Mouse (Mus musculus): ENCODE results near the gene Adk.
A peak's percentile ranks its signal among the peaks of the same experiment; 100 is the strongest.

Adk gene

GRCm38 (mm10) chr14:21052112-21052780 is at the start of gene Adk, which contains the start of gene Ap3m1:
Adk (plus strand) TSS chr14:21052574.
Ap3m1 (minus strand) TSS chr14:21052508.
- DNase-seq, result peak; percentile 89 to 91

- no peak for DNase-seq
Measured at GRCm38 (mm10) chr14:21013800-21014334, 38.5 kb upstream of the Adk start.

- DNase-seq, result no peak
Measured at GRCm38 (mm10) chr14:21017871-21018270, 34.5 kb upstream of the Adk start.

GRCm38 (mm10) chr14:21018977-21019376 is 33.4 kb upstream of the Adk start:
- no peak for DNase-seq

GRCm38 (mm10) chr14:21020435-21020834 is 31.9 kb upstream of the Adk start:
- DNase-seq, result no peak

- DNase-seq, result no peak
Measured at GRCm38 (mm10) chr14:21027542-21027941, 24.8 kb upstream of the Adk start.

- DNase-seq, result no peak
Measured at GRCm38 (mm10) chr14:21029025-21029659, 23.2 kb upstream of the Adk start.

GRCm38 (mm10) chr14:21031783-21032511 is 20.4 kb upstream of the Adk start:
- DNase-seq, result no peak

GRCm38 (mm10) chr14:21034271-21034670 is 18.1 kb upstream of the Adk start:
- DNase-seq, result no peak

- no peak for DNase-seq
Measured at GRCm38 (mm10) chr14:21034791-21035190, 17.6 kb upstream of the Adk start.

- no peak for DNase-seq
Measured at GRCm38 (mm10) chr14:21039077-21039476, 13.3 kb upstream of the Adk start.

- no peak for DNase-seq
Measured at GRCm38 (mm10) chr14:21039623-21040022, 12.8 kb upstream of the Adk start.

- DNase-seq, result no peak
Measured at GRCm38 (mm10) chr14:21047840-21048239, 4.5 kb upstream of the Adk start.

GRCm38 (mm10) chr14:21048879-21049278 is 3.5 kb upstream of the Adk start:
- DNase-seq, result peak; percentile 28 to 55

GRCm38 (mm10) chr14:21050734-21051133 is 1.6 kb upstream of the Adk start:
- peak in 1 of 2 experiments; percentile 22 for DNase-seq

- no peak for DNase-seq
Measured at GRCm38 (mm10) chr14:21051380-21052111, 828 bp upstream of the Adk start.

GRCm38 (mm10) chr14:21052781-21053130 is 382 bp downstream of the Adk start:
- DNase-seq, result no peak

- DNase-seq, result no peak
Measured at GRCm38 (mm10) chr14:21053151-21053550, 777 bp downstream of the Adk start.

- no peak for DNase-seq
Measured at GRCm38 (mm10) chr14:21053586-21053985, 1.2 kb downstream of the Adk start.

GRCm38 (mm10) chr14:21058972-21059371 is 6.6 kb downstream of the Adk start:
- DNase-seq, result no peak

- DNase-seq, result no peak
Measured at GRCm38 (mm10) chr14:21062766-21063513, 10.6 kb downstream of the Adk start.

- DNase-seq, result no peak
Measured at GRCm38 (mm10) chr14:21064321-21064720, 11.9 kb downstream of the Adk start.

All from spleen, adult 18-20 months (tissue).